Mouse (Mus musculus): ENCODE results near the gene Eme2.

Eme2 gene

DNA sequence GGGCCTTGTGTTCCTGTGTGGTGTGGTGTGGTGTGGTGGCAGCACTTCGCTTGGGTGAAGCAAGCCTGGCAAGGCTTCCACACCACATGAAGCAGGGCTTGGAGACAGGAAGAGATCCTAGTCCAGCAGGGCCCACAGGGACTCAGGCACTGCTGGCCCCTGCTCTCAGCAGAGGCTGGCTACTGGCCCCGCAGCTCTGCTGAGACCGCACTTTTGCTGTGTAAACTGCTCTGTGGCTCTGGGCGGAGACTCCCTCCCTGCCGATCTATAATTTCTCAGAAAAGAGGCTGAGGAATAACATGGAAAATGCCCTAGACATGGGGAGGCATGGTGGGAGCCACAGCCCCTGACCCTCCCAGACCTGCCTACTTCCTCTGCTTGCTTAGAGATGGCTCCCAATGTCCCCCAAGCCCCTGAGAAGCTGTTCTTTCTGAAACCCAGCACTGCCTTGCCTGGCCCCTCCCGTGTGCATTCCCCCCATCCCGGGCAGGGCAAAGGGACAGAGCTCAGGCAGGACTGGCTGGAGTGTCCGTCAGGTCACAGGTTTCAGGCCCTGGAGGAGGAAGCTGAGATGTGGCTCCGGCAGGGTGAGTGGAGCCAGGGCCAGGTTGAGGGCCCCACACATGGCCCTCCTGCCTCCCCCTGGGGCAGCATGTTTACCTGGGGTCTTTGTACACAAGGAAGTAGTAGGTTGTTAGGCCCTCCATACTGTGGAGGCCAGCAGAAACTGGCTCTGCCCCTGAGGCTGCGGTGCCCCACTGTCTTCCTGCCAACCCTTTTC, 17.4 kb downstream of the Eme2 start:
- DNase-seq (ENCODE audit: extremely low read depth, low read depth), result no peak

GRCm38 (mm10) chr17:24874989-24875388, 19.9 kb downstream of the Eme2 start:
- DNase-seq (ENCODE audit: extremely low read depth, low read depth), result no peak

DNA sequence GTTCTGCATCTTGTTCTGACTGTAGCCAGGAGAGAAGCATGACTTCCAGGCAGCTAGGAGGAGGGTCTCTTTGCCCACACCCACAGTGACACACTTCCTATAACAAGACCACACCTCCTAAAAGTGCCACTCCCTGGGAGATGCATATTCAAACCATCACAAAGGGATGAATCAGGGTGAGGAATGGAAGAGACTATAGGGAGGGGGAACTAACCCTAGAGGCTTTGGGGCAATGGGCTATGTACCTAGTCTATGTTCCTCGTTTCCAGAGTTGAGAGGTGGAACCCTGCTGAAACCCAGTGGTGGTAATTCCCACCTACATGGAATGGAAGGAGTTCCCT, 20.5 kb downstream of the Eme2 start:
- DNase-seq (ENCODE audit: extremely low read depth, low read depth), result no peak

GRCm38 (mm10) chr17:24873695-24874404, 21.0 kb downstream of the Eme2 start:
- no peak for DNase-seq (ENCODE audit: extremely low read depth, low read depth)

- DNase-seq (ENCODE audit: extremely low read depth, low read depth), result no peak
Observed at GRCm38 (mm10) chr17:24867914-24868313, 27.0 kb downstream of the Eme2 start.

DNA sequence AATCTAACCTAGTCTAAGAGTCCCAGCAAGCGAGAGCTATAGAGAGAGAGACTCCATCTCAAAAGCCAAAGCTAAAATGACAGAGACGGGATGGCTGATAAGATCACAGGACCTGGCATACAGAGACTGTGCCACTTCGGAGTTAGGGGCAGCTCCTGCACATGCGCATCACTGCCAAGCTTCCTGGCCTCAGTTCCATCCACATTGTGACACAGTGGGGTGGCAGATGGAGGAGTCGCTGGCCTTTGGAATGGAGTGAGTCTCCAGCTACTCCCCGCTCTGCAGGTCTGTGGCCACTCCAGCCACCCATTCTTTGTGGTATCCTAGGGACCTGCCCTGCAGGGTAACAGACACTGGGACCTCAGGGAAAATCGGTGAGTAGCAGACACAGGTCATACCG, 29.1 kb downstream of the Eme2 start, which contains the start of gene Igfals:
TSS of gene Igfals (plus strand) at position 222 of the 400 bp plus-strand sequence.
- no peak for DNase-seq (ENCODE audit: extremely low read depth, low read depth)

DNA sequence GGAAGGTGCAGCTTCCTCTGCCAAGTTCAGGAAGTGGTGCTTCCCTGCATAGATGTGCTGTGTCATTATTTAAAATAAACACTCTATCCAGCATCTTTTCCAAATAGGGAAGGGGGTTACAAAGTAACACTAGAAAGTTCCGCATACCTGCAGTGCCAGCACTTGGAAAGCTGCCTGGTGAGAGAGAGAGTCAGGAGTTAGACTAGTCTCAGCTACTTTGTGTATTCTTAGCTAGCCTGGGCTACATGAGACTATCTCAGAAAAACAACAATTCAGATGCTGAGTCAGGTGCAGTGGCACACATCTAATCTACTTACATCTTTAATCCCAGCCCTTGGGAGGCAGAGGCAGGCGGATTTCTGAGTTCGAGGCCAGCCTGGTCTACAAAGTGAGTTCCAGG, 33.1 kb downstream of the Eme2 start:
- no peak for DNase-seq (ENCODE audit: extremely low read depth, low read depth)

DNA sequence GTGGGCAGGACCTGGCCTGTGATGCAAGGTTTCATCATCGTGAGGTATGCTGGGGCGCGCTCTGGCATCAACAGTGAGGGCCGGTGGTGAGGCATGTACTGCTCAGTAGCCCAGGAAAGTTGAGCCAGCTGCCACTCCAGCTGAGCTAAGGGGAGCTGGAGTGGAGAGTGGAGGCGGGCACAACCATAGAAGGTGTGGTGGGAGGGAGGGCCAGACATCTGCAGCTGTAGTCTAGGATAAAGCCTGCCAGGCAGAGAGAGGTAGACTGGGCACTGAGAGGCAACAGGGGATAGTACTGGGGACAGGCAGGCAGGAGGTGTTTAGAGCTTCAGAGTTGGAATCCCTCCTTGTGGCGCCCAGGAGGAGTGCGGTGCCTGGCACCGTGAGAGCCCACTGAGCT, 34.8 kb downstream of the Eme2 start:
- DNase-seq (ENCODE audit: extremely low read depth, low read depth), result no peak

DNA sequence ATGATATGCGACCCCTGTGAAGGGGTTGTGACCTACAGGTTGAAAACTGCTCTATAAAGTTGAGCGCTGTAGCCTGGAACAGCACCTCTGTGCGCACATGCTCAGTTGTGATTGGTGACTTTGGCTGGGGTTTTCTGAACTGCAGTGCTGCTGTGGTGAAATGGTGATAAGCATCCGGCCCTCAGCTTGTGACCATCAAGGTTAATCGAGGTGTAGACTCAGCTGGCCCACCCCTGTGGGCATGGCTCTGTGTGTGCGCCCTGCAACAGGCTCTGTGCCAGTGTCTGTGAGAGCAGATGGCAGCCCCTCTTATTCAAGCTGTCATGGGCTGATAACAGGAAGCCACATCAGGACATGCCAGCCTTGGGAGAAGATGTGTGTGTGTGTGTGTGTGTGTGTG, 35.9 kb downstream of the Eme2 start:
- DNase-seq (ENCODE audit: extremely low read depth, low read depth), result peak; percentile 68

DNA sequence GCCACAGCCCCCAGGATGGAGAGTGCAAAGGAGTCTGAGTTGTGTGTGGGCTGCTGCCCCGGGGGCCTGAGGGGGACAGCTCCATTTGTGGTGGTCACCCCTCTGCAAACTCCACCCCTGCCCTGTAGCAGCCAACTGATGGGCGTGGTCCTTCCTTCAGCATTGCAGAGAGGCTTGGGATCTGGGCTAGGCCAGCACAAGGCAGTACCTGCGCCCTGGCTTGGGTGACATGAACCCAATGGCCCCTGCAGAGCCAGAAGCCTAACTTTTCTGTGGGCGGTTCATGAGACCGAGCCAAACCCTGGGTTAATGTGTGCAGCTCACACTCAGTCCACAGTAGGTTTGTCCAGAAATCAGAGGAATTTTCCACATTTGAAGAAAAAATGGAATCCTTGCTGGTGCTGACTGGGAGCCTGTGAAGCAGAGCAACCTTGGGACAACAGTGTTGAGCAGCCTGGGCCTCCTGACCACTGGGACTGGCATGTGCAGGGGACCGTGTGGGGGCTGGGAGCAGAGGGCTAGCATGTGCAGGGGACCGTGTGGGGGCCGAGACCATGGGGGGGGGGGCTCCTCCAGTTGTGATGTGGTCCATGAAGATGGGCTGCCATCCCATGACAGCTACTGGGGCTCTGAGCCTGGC, 36.9 kb downstream of the Eme2 start:
- no peak for DNase-seq (ENCODE audit: extremely low read depth, low read depth)

DNA sequence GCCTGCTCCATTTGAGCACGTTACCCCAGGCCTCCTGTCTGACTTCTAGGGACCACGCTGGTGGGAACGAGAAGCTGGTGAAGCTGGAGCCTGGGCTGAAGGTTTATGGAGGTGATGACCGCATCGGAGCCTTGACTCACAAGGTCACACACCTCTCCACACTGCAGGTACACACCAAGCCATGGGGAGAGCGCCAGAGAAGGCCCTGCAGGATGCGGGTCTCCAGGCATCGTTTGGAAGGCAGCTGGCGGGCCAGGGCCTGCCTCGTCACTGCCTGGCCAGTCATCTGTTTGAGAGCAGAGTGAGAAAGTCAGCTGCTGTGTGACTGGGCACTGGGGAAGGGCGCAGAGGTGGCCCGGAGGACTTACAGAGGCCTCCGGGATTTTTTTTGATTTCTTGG, 38.3 kb downstream of the Eme2 start:
- DNase-seq (ENCODE audit: extremely low read depth, low read depth), result no peak

GRCm38 (mm10) chr17:24855838-24856464, 38.9 kb downstream of the Eme2 start:
- no peak for DNase-seq (ENCODE audit: extremely low read depth, low read depth)

GRCm38 (mm10) chr17:24851381-24852125, 43.3 kb downstream of the Eme2 start:
- peak; percentile 12 for DNase-seq (ENCODE audit: extremely low read depth, low read depth)

GRCm38 (mm10) chr17:24850773-24851127, 44.1 kb downstream of the Eme2 start:
- no peak for DNase-seq (ENCODE audit: extremely low read depth, low read depth)

DNA sequence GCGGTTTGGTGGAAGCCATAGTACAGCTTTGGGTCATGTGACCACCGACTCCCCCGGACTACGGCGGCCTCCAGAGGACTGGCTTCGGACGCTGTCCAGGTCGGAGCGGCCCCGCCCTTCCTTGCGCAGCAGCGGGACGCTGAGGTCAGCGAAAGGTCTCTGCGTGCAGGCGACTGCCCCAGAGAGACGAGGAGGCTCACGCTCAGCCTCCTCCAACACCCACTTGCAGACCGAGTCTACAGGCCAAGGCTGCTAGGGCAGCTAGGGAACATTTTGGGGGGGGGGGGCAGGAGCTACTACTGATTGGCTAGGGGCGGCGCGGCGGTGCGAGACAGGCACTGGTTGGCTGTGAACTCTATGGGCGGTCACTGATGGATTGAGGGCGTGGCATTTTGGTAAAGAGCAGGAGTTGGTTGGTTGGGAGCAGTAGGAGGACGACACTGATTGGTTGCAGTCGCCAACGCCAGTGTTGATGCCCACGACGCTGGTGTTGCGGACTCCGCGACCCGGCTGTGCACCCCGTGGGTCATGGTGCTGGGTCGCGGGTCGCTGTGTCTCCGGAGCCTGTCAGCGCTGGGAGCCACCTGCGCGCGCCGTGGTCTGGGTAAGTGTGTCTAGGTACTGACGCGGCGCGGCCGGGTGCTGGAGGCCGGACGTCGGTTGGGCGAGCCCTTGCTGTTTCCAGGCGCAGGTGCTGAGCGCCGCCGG, 44.7 kb downstream of the Eme2 start, which contains the start of gene Fahd1:
TSS of gene Fahd1 (minus strand) at position 300 of the 708 bp plus-strand sequence.
- DNase-seq (ENCODE audit: extremely low read depth, low read depth), result peak; percentile 97

DNA sequence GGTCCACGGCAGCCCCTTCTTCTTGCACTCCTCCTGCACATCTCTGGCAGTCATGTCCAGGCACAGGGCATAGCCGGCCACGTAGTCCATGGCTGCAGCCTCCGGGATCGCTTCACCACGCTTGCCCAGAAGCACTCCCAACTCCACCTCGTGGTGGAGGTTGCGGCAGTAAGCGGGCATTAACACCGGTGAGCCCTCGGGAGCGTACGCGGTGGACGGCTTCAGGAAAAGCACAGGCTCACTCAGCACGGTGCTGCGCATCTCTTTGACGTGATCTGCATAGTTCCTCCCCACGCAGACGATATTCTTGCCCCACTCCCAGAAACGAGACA, 45.2 kb downstream of the Eme2 start:
- no peak for DNase-seq (ENCODE audit: extremely low read depth, low read depth)

DNA sequence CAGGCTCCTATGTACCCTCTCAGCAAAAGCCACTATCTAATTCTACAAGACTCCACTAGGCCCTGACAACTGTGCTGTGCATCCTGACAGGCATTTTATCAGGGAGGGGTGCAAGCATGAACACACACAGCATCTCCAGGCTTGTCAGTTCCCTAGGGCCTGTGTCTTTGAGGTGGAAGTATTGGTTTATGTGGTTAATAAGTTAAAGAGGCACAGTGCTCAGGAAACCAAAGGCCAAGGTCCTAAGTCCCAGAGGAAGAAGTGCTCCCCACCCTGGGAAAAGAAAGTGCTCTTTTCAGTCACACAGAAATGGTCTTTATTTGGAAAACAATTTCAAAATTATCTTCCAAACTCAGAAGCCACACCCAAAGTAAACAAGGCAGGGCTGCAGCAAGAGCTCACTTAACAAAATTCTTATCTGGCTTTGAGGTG, 46.3 kb downstream of the Eme2 start:
- peak; percentile 36 for DNase-seq (ENCODE audit: extremely low read depth, low read depth)

- DNase-seq (ENCODE audit: extremely low read depth, low read depth), result no peak
Observed at GRCm38 (mm10) chr17:24847386-24847785, 47.5 kb downstream of the Eme2 start.

DNA sequence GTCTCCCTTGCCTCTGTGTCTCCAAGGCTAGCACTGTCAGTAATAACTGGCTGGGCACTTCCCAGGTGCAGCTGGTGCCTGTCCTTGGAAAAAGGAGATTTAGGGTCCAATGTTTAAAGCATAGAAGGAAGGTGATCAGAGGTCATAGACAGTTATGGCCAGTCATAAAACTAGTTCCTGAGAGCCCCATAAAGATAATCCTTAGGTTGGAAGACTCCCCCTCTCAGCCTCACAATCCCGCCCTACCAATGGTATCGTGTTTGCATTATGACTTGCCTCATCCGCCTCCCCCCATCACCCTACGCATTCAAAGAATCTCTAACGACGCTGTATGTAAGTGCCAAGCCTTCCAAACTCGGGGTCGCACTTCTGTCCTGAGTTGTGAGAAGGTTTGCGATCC, 50.4 kb downstream of the Eme2 start:
- no peak for DNase-seq (ENCODE audit: extremely low read depth, low read depth)

DNA sequence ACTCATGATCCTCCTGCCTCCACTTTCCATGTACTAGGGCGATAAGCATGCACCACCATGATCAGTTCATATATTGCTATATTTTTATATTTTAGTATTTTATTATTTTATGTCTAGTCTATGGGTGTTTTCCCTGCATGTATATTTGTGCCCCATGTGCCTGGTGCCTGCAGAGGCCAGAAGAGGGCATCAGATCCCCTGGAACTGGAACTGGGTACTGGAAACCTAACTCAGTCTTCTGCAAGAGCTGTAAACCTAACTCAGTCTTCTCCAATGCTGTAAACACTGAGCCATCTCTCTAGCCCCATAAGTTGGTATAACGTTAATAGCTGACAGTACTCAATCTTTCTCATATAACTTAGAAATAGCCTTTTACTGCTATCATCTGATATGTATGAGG, 52.3 kb downstream of the Eme2 start:
- no peak for DNase-seq (ENCODE audit: extremely low read depth, low read depth)

GRCm38 (mm10) chr17:24841133-24841532, 53.8 kb downstream of the Eme2 start:
- no peak for DNase-seq (ENCODE audit: extremely low read depth, low read depth)
